In genomic region chr3:143316457-143316856, GRCm38 (mm10) we compare ENCODE assay signal across 13 mouse cellular contexts.
DNase-seq lines count a peak whose midpoint lies in the region; ATAC-seq lines count a peak whose summit lies in the region.
"Had no signal": no experiment of that assay in that cellular context is flagged by ENCODE, and none has a peak within 500 bp of the region (broad histone marks: within the 10 kb centered on the region; RNA-seq: fewer than 3 reads in every experiment).

No protein-coding gene starts in this region.

- DNase-seq in kidney, postnatal 10 days, result peak; percentile 7
- peak; percentile 21 to 27 for DNase-seq in layer of hippocampus, postnatal 10 days (ENCODE audit: low spot score in 2 of 2)
- peak; percentile 91 to 93 for DNase-seq in right cerebral cortex, adult 2 months (ENCODE audit: low spot score in 2 of 2)
- no peak for DNase-seq in liver
- DNase-seq: cerebellum, postnatal 25 days; heart, adult 2 months; midbrain, embryonic 14.5 days had no signal

- no peak overlapping the region for H3K9ac ChIP-seq in kidney, embryonic 14.5 days (ENCODE audit: low read depth, low read length)
- no peak overlapping the region for H3K9ac ChIP-seq in intestine, embryonic 16.5 days (ENCODE audit: low read depth, low read length)
- H3K9ac ChIP-seq: liver, embryonic 14.5 days had no signal

- H3K9me3 ChIP-seq in kidney, embryonic 14.5 days (ENCODE audit: control insufficient read depth, low read length), result no peaks in the 10 kb centered on the region
- H3K9me3 ChIP-seq in intestine, embryonic 16.5 days (ENCODE audit: control insufficient read depth, low read length), result no peaks in the 10 kb centered on the region
- H3K9me3 ChIP-seq: hindbrain, embryonic 10.5 days had no signal

- H3K36me3 ChIP-seq in kidney, embryonic 14.5 days (ENCODE audit: control insufficient read depth, insufficient read depth, low read length), result no peaks in the 10 kb centered on the region
- H3K36me3 ChIP-seq in intestine, embryonic 16.5 days (ENCODE audit: control insufficient read depth, insufficient read depth, low read length), result no peaks in the 10 kb centered on the region
- H3K36me3 ChIP-seq: hindbrain, embryonic 10.5 days had no signal

- WGBS in kidney, embryonic 14.5 days, result 72% methylated on average over 7 of the region's 7 CpGs
- WGBS in intestine, embryonic 16.5 days, result 46% methylated on average over 7 of the region's 7 CpGs

- no peak for ATAC-seq in kidney, embryonic 14.5 days (ENCODE audit: low FRiP score, low TSS enrichment)
- peak; percentile 88 for ATAC-seq in frontal cortex, adult (ENCODE audit: low TSS enrichment)
- no peak for ATAC-seq in intestine, embryonic 16.5 days
- no peak for ATAC-seq in cerebellum, adult (ENCODE audit: insufficient number of reproducible peaks, low FRiP score, low TSS enrichment)

- H3K27ac ChIP-seq in kidney, embryonic 14.5 days (ENCODE audit: low read depth, low read length), result no peak overlapping the region
- no peak overlapping the region for H3K27ac ChIP-seq in intestine, embryonic 16.5 days (ENCODE audit: low read length)
- H3K27ac ChIP-seq: heart, adult 2 months; hindbrain, embryonic 10.5 days; liver, embryonic 14.5 days had no signal

- H3K27me3 ChIP-seq in kidney, embryonic 14.5 days (ENCODE audit: control insufficient read depth, insufficient read depth, low read length), result no peaks in the 10 kb centered on the region
- H3K27me3 ChIP-seq in intestine, embryonic 16.5 days (replicated peaks; ENCODE audit: control insufficient read depth, insufficient read depth, low read length), result no peaks in the 10 kb centered on the region

- H3K4me1 ChIP-seq in kidney, embryonic 14.5 days (ENCODE audit: control insufficient read depth, insufficient read depth, low read length), result no peaks in the 10 kb centered on the region
- H3K4me1 ChIP-seq in intestine, embryonic 16.5 days (ENCODE audit: control insufficient read depth, insufficient read depth, low read length), result no peaks in the 10 kb centered on the region
- H3K4me1 ChIP-seq: hindbrain, embryonic 10.5 days had no signal

- H3K4me2 ChIP-seq in kidney, embryonic 14.5 days (replicated peaks; ENCODE audit: low read depth, low read length), result no peak overlapping the region
- no peak overlapping the region for H3K4me2 ChIP-seq in intestine, embryonic 16.5 days (ENCODE audit: low read depth, low read length)

- no peak overlapping the region for H3K4me3 ChIP-seq in kidney, embryonic 14.5 days (ENCODE audit: low read length)
- no peak overlapping the region for H3K4me3 ChIP-seq in intestine, embryonic 16.5 days (ENCODE audit: low read length)
- H3K4me3 ChIP-seq: heart, adult 2 months; hindbrain, embryonic 10.5 days had no signal
